ENCODE assay signal across 9 mouse cellular contexts in genomic region chr14:55338500-55338899, GRCm38 (mm10).
A peak's percentile ranks its signal among the peaks of the same experiment; 100 is the strongest.
DNase-seq lines count a peak whose midpoint lies in the region; ATAC-seq and TF ChIP-seq lines count a peak whose summit lies in the region.
"Had no signal": no experiment of that assay in that cellular context is flagged by ENCODE, and none has a peak within 500 bp of the region (broad histone marks: within the 10 kb centered on the region; RNA-seq: fewer than 3 reads in every experiment).

No protein-coding gene starts in this region.

- no peak overlapping the region for H3ac ChIP-seq in myocyte (ENCODE audit: control insufficient read depth, insufficient read length)

- no peak overlapping the region for H3K4me2 ChIP-seq in heart, embryonic 12.5 days
- H3K4me2 ChIP-seq in lung, embryonic 15.5 days: no peak overlapping the region
- peak overlapping the region; percentile 66 for H3K4me2 ChIP-seq in myocyte (ENCODE audit: low read depth)
- H3K4me2 ChIP-seq: limb, embryonic 13.5 days had no signal

- peaks cover 19% of the 10 kb centered on the region for H3K4me1 ChIP-seq in heart, embryonic 12.5 days (replicated peaks)
- 0 out of 2 replicates have a peak, but pooled peaks cover 12% of the 10 kb centered on the region for H3K4me1 ChIP-seq in lung, embryonic 15.5 days
- H3K4me1 ChIP-seq: limb, embryonic 13.5 days had no signal

- ATAC-seq in heart, embryonic 12.5 days (ENCODE audit: insufficient number of reproducible peaks, low FRiP score): no peak
- no peak for ATAC-seq in lung, embryonic 15.5 days (ENCODE audit: borderline replicate concordance, extremely low read depth, low FRiP score, low TSS enrichment)

- H3K36me3 ChIP-seq in heart, embryonic 12.5 days: no peaks in the 10 kb centered on the region
- H3K36me3 ChIP-seq in lung, embryonic 15.5 days: no peaks in the 10 kb centered on the region
- no peaks in the 10 kb centered on the region for H3K36me3 ChIP-seq in myocyte (ENCODE audit: control insufficient read depth, insufficient read depth)
- H3K36me3 ChIP-seq: limb, embryonic 13.5 days had no signal

- no peak for TF ChIP-seq POLR2A in myocyte (IDR thresholded peaks at IDR 0.05; ENCODE audit: insufficient read length, low read depth)

- DNase-seq in cerebellum, adult 11-12 months: peak; percentile 49
- DNase-seq in cerebellum, adult 8-10 months: no peak
- no peak for DNase-seq in heart, adult 18-20 months
- DNase-seq in lung, adult 18-20 months: no peak
- DNase-seq in adipocyte (ENCODE audit: low spot score): no peak

- H3K27ac ChIP-seq in heart, embryonic 12.5 days (ENCODE audit: poor library complexity, severe bottlenecking): peak overlapping the region; percentile 51
- H3K27ac ChIP-seq in lung, embryonic 15.5 days: peak overlapping the region; percentile 37; the same call in 1 of the 2 replicates

- H3K4me3 ChIP-seq in heart, embryonic 12.5 days: no peak overlapping the region
- no peak overlapping the region for H3K4me3 ChIP-seq in lung, embryonic 15.5 days
- H3K4me3 ChIP-seq in myocyte: no peak overlapping the region
- H3K4me3 ChIP-seq: limb, embryonic 13.5 days had no signal

- no peaks in the 10 kb centered on the region for H3K27me3 ChIP-seq in heart, embryonic 12.5 days (replicated peaks)
- H3K27me3 ChIP-seq in lung, embryonic 15.5 days: no peaks in the 10 kb centered on the region
- H3K27me3 ChIP-seq in myocyte (ENCODE audit: control insufficient read depth, insufficient read depth, insufficient read length): peaks cover 5% of the 10 kb centered on the region
- H3K27me3 ChIP-seq: limb, embryonic 13.5 days had no signal

- no peak overlapping the region for H3K9ac ChIP-seq in heart, embryonic 12.5 days
- H3K9ac ChIP-seq in lung, embryonic 15.5 days: no peak overlapping the region
- H3K9ac ChIP-seq: limb, embryonic 13.5 days had no signal

- WGBS in heart, embryonic 12.5 days: 29% methylated on average over 7 of the region's 7 CpGs
- WGBS in lung, embryonic 15.5 days: 33% methylated on average over 7 of the region's 7 CpGs

- H3K79me2 ChIP-seq in myocyte (ENCODE audit: control insufficient read depth, insufficient read depth): no peaks in the 10 kb centered on the region

- H3K9me3 ChIP-seq in heart, embryonic 12.5 days (replicated peaks): no peaks in the 10 kb centered on the region
- H3K9me3 ChIP-seq in lung, embryonic 15.5 days: no peaks in the 10 kb centered on the region
- H3K9me3 ChIP-seq: limb, embryonic 13.5 days had no signal

TF ChIP-seq in myocyte, 11 proteins besides CTCF, POLR2A, EP300 and RAD21:
- TF ChIP-seq MYOG (IDR thresholded peaks at IDR 0.05; ENCODE audit: control insufficient read depth in 1 of 3, insufficient read depth in 1 of 3, insufficient read length in 2 of 3, low read depth in 2 of 3): peak in 2 of 3 experiments; percentile 21 to 79
- peak in 1 of 3 experiments; percentile 14 for TF ChIP-seq MYOD1 (IDR thresholded peaks at IDR 0.05; ENCODE audit: control insufficient read depth in 1 of 3, insufficient read length in 2 of 3, low read depth in 2 of 3)
- TF ChIP-seq CEBPB (IDR thresholded peaks at IDR 0.05; ENCODE audit: insufficient read depth, poor library complexity, severe bottlenecking): no peak
- no peak for TF ChIP-seq TCF3 (IDR thresholded peaks at IDR 0.05; ENCODE audit: insufficient read length, low read depth)
